Mouse (Mus musculus): ENCODE results near the gene Abr. TPM values are rescaled to one million over a fixed set of nuclear protein-coding genes. Genes with fewer than 3 reads are reported as not detected.

Gene Abr
- polyA plus RNA-seq, 1 experiment from 2014 or later: 32.3 TPM

- Histone ChIP-seq H3K27ac (ENCODE audit: low read depth, low read length) (no peak overlapping the region), H3K9ac (ENCODE audit: low read depth, low read length) (no peak overlapping the region), H3K27me3 (replicated peaks; ENCODE audit: control insufficient read depth, insufficient read depth, low read length) (no peaks in the 10 kb centered on the region), H3K9me3 (ENCODE audit: control insufficient read depth) (no peaks in the 10 kb centered on the region), H3K4me2 (replicated peaks; ENCODE audit: low read depth) (no peak overlapping the region), H3K36me3 (ENCODE audit: control insufficient read depth, insufficient read depth) (no peaks in the 10 kb centered on the region), H3K4me1 (replicated peaks; ENCODE audit: control insufficient read depth, insufficient read depth, low read length) (no peaks in the 10 kb centered on the region), H3K4me3 (ENCODE audit: low read depth, low read length) (no peak overlapping the region)
- no peak for TF ChIP-seq CTCF (IDR thresholded peaks at IDR 0.05; ENCODE audit: low read depth)
- ATAC-seq: no peak
- WGBS: 92% methylated on average over 7 of the region's 7 CpGs
Measured at GRCm38 (mm10) chr11:76532001-76532400, 90.1 kb downstream of the Abr start.

DNA sequence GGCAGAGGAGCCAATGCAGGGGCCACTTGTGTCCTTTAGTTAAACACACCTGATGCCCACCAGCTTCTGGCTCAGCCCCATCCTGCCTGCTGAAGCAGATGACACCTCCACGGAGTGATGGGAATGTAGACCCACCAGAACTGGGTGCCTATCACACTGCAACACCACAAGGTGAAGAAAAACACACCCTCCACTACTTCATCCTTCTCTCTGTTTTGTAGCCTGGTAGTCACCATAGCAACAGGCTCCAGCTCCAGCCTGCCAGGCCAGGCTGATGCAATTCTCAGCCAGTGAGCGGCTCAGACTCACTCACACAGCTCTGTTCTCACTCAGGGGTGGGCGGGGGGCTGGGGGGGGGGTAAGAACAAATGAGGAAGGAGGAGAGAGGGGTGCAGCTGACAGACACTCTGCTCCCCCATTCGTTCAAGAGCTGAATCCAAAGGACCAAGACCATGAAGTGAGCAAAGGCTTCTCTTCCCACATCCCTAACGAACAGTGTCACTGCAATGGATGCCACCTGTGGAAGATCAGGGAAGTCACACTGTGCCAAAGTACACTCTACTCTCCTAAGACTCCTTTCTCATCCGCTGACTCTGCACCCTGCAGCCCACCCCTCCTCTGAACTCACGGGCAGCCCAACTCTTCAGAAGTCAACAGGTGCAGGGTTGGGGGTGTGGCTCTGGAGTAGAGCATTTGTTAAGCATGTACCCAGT, 91.0 kb downstream of the Abr start:
- Histone ChIP-seq H3K9me3 (ENCODE audit: control insufficient read depth) (no peaks in the 10 kb centered on the region), H3K27ac (ENCODE audit: low read depth, low read length) (no peak overlapping the region), H3K4me2 (replicated peaks; ENCODE audit: low read depth) (no peak overlapping the region), H3K4me1 (replicated peaks; ENCODE audit: control insufficient read depth, insufficient read depth, low read length) (no peaks in the 10 kb centered on the region), H3K9ac (ENCODE audit: low read depth, low read length) (no peak overlapping the region), H3K36me3 (ENCODE audit: control insufficient read depth, insufficient read depth) (no peaks in the 10 kb centered on the region), H3K27me3 (replicated peaks; ENCODE audit: control insufficient read depth, insufficient read depth, low read length) (no peaks in the 10 kb centered on the region), H3K4me3 (ENCODE audit: low read depth, low read length) (no peak overlapping the region)
- TF ChIP-seq CTCF (IDR thresholded peaks at IDR 0.05; ENCODE audit: low read depth): no peak
- no peak for ATAC-seq
- 65% methylated on average over 7 of the region's 7 CpGs for WGBS

GRCm38 (mm10) chr11:76530168-76530935, 91.8 kb downstream of the Abr start:
- Histone ChIP-seq H3K27me3 (replicated peaks; ENCODE audit: control insufficient read depth, insufficient read depth, low read length) (no peaks in the 10 kb centered on the region), H3K4me1 (replicated peaks; ENCODE audit: control insufficient read depth, insufficient read depth, low read length) (no peaks in the 10 kb centered on the region), H3K36me3 (ENCODE audit: control insufficient read depth, insufficient read depth) (no peaks in the 10 kb centered on the region), H3K9me3 (ENCODE audit: control insufficient read depth) (no peaks in the 10 kb centered on the region), H3K4me2 (replicated peaks; ENCODE audit: low read depth) (no peak overlapping the region), H3K27ac (ENCODE audit: low read depth, low read length) (no peak overlapping the region), H3K9ac (ENCODE audit: low read depth, low read length) (no peak overlapping the region), H3K4me3 (ENCODE audit: low read depth, low read length) (no peak overlapping the region)
- WGBS: 78% methylated on average over 15 of the region's 15 CpGs
- no peak for ATAC-seq
- TF ChIP-seq CTCF (IDR thresholded peaks at IDR 0.05; ENCODE audit: low read depth): no peak

DNA sequence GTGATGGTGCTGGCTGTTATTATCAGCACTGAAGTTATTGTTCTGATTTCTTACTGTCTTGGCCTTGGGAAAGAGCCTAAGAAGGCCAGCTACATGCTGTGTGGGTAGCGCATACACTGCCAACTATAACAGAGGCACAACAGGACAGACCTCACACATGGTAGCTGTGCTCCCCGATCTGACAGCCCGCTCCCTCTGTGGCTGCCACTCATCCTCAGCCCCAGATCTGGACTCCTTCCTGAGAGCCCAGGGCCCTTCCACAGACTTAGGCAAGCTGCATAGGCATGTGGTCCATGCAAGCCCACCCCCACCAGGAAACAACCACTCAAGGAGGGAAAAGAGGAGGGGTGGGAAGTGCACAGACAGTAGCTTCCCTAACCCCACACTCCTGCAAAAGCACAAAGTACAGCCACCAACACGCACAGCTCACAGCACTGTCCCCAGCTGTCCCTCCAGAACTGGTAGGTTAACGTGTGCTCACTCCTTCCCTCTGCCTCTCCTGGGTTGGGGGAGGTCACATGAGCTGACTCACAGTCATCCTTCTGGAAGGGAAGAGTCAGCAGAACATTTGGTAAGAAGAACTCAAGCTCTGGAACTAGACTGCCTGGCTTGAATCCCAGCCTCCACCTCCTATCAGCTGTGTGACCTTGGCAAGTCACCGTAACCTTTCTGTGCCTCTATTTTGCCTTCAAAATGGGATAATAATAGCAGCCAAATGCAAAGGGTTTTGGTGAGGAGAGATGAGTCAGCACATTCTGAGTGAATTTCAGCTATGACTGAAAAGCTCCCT, 92.6 kb downstream of the Abr start:
- H3K9ac ChIP-seq (ENCODE audit: low read depth, low read length): no peak overlapping the region
- no peak overlapping the region for H3K4me3 ChIP-seq (ENCODE audit: low read depth, low read length)
- no peak overlapping the region for H3K27ac ChIP-seq (ENCODE audit: low read depth, low read length)
- no peaks in the 10 kb centered on the region for H3K9me3 ChIP-seq (ENCODE audit: control insufficient read depth)
- no peaks in the 10 kb centered on the region for H3K36me3 ChIP-seq (ENCODE audit: control insufficient read depth, insufficient read depth)
- H3K27me3 ChIP-seq (replicated peaks; ENCODE audit: control insufficient read depth, insufficient read depth, low read length): no peaks in the 10 kb centered on the region
- WGBS: 59% methylated on average over 6 of the region's 6 CpGs
- no peak overlapping the region for H3K4me2 ChIP-seq (replicated peaks; ENCODE audit: low read depth)
- no peaks in the 10 kb centered on the region for H3K4me1 ChIP-seq (replicated peaks; ENCODE audit: control insufficient read depth, insufficient read depth, low read length)
- ATAC-seq: no peak
- no peak for TF ChIP-seq CTCF (IDR thresholded peaks at IDR 0.05; ENCODE audit: low read depth)

DNA sequence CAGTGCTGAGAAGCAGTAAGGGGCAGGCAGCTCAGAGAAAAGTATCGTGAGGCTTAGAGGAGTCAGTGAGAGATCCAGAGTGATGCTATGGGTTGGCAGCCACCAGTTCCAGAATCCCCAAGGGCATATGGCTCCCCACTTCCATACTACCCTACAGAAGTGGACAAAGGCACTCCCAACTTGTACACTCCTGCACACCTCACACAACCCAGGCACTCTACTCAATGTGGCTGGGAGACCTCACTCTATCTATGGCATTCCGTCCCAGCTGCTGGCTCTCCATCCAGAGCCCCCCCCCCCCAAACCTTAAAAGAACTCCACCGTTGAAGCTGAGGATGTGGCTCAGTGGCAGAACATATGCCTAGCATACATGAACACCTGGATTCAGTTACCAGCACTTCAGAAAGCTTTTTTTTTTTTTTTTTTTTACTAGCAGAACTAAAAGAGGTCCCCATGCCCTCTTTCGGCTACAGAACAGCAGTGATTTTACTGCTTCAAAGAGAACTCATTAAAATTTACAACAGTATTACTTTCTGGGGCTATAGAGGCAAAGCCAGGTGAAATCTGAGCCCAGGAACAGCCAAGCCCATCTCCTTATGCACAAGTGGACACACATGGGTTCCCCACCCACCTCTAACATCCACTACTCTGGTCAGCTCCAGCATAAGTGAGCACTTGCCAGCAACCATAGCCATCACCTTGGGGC, 96.3 kb downstream of the Abr start:
- Histone ChIP-seq H3K36me3 (ENCODE audit: control insufficient read depth, insufficient read depth) (no peaks in the 10 kb centered on the region; the same call in 1 of the 2 replicates), H3K9ac (ENCODE audit: low read depth, low read length) (no peak overlapping the region), H3K9me3 (ENCODE audit: control insufficient read depth) (no peaks in the 10 kb centered on the region), H3K4me1 (replicated peaks; ENCODE audit: control insufficient read depth, insufficient read depth, low read length) (no peaks in the 10 kb centered on the region), H3K4me3 (ENCODE audit: low read depth, low read length) (no peak overlapping the region), H3K27ac (ENCODE audit: low read depth, low read length) (no peak overlapping the region), H3K27me3 (replicated peaks; ENCODE audit: control insufficient read depth, insufficient read depth, low read length) (no peaks in the 10 kb centered on the region), H3K4me2 (replicated peaks; ENCODE audit: low read depth) (no peak overlapping the region)
- TF ChIP-seq CTCF (IDR thresholded peaks at IDR 0.05; ENCODE audit: low read depth): no peak
- no peak for ATAC-seq
- WGBS: 82% methylated on average over 4 of the region's 4 CpGs
